Mouse (Mus musculus) lung, postnatal 0 days (tissue): ENCODE data around the gene Ncam1. TPM values are rescaled to one million over a fixed set of nuclear protein-coding genes. Genes with fewer than 3 reads are reported as not detected.

Experiments
- ATAC-seq: fragments of 200-750 bp; cut with Nextera tagmentation; 2 replicates; pipeline ENCODE4 v1.8.0; 2017; ENCODE audit warnings: moderate library complexity
- DNase-seq: peaks from one replicate; pipeline ENCODE4 v3.0.0-alpha.2; 2016; ENCODE audit warnings: low spot score
- H3K27ac ChIP-seq: fragments of 300-500 bp; sonication (generic); 2 replicates; pipeline ENCODE4 v1.5.1; 2014; ENCODE audit warnings: antibody characterized with exemption, mild to moderate bottlenecking, low read length, mixed read lengths
- H3K27me3 ChIP-seq: fragments of 300-500 bp; sonication (generic); replicated peaks from 2 replicates; pipeline ENCODE4 v1.6.1; 2014; ENCODE audit warnings: low read length, mixed read lengths; ENCODE audit not compliant: insufficient read depth
- H3K36me3 ChIP-seq: fragments of 300-500 bp; sonication (generic); 2 replicates; pipeline ENCODE4 v1.6.1; 2014; ENCODE audit warnings: low read length, mixed read lengths; ENCODE audit not compliant: insufficient read depth
- H3K4me1 ChIP-seq: fragments of 300-500 bp; sonication (generic); 2 replicates; pipeline ENCODE4 v1.6.1; 2014; ENCODE audit warnings: antibody characterized with exemption, low read depth, low read length, mixed read lengths; ENCODE audit not compliant: insufficient read depth
- H3K4me2 ChIP-seq: fragments of 300-500 bp; sonication (generic); replicated peaks from 2 replicates; pipeline ENCODE4 v1.6.1; 2014; ENCODE audit warnings: low read depth, mild to moderate bottlenecking, low read length, moderate library complexity, mixed read lengths
- H3K4me3 ChIP-seq: fragments of 300-500 bp; sonication (generic); 2 replicates; pipeline ENCODE4 v1.5.1; 2014; ENCODE audit warnings: low read depth, low read length
- H3K9ac ChIP-seq: fragments of 300-500 bp; sonication (generic); replicated peaks from 2 replicates; pipeline ENCODE4 v1.6.1; 2014; ENCODE audit warnings: low read depth, mild to moderate bottlenecking
- H3K9me3 ChIP-seq: fragments of 300-500 bp; sonication (generic); 2 replicates; pipeline ENCODE4 v1.6.1; 2016; ENCODE audit warnings: low read length, mixed read lengths
- CTCF ChIP-seq: IDR thresholded peaks from 2 replicates; pipeline ENCODE4 v1.5.1; 2016; ENCODE audit warnings: antibody characterized with exemption, mild to moderate bottlenecking
- EP300 ChIP-seq: IDR thresholded peaks from 2 replicates; pipeline ENCODE4 v1.6.1; 2016; ENCODE audit warnings: antibody characterized with exemption, mild to moderate bottlenecking, control low read depth
- WGBS: fragments of 180-500 bp; shearing (Covaris S2); extraction: QIAGEN DNeasy Blood & Tissue Kit; methylation state at CpG from one replicate; pipeline ENCODE4 v1.1.7; 2014; 5-methylcytosine and 5-hydroxymethylcytosine counted together
- polyA plus RNA-seq: library from polyadenylated mRNA; unstranded; fragments of >200 nt; fragmentation: Nextera tagmentation; extraction: Ambion mirVana; gene quantifications from 2 replicates; pipeline ENCODE4 v1.2.1, GENCODE M21; 2015

The Ncam1 gene
- polyA plus RNA-seq, 1 experiment from 2014 or later: 2.4 TPM

- 89% methylated on average over 9 of the region's 9 CpGs for WGBS
- H3K27ac ChIP-seq: no peak overlapping the region
- H3K36me3 ChIP-seq: no peaks in the 10 kb centered on the region
- no peaks in the 10 kb centered on the region for H3K27me3 ChIP-seq
- no peak overlapping the region for H3K4me2 ChIP-seq
- TF ChIP-seq CTCF: no peak
- TF ChIP-seq EP300: no peak
- no peaks in the 10 kb centered on the region for H3K4me1 ChIP-seq
- ATAC-seq (no peak), DNase-seq (no peak)
- no peak overlapping the region for H3K4me3 ChIP-seq
- no peaks in the 10 kb centered on the region for H3K9me3 ChIP-seq
- no peak overlapping the region for H3K9ac ChIP-seq
These were observed 274.8 kb downstream of the Ncam1 start for GRCm38 (mm10) chr9:49523881-49524280.

- TF ChIP-seq CTCF (no peak), EP300 (no peak)
- WGBS: 53% methylated on average over 2 of the region's 2 CpGs
- DNase-seq: no peak
These were observed 284.4 kb downstream of the Ncam1 start for GRCm38 (mm10) chr9:49514306-49514705.

DNA sequence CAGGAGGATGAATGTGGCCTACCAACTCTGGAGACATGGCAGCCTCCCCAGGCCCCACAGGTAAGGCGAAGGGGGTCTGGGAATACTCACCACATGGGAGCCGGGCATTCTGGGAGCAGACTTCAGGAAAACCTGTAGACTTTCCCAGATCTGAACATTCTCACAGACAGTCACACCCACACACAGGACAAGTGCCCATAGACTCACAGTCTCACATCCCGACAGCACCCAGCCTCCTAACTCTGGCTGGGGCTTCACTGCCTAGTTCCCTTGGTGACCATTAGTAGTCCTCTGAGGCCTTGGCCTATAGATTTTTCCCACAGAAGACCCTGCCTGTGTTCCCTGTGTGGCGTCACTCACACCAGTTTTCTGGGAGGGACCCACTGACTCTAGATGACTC, 288.1 kb downstream of the Ncam1 start:
- H3K9me3 ChIP-seq: no peaks in the 10 kb centered on the region
- no peak overlapping the region for H3K4me3 ChIP-seq
- H3K4me2 ChIP-seq: no peak overlapping the region
- 93% methylated on average over 4 of the region's 4 CpGs for WGBS
- H3K4me1 ChIP-seq: no peaks in the 10 kb centered on the region
- H3K9ac ChIP-seq: no peak overlapping the region
- H3K27me3 ChIP-seq: no peaks in the 10 kb centered on the region
- TF ChIP-seq EP300: no peak
- no peak for TF ChIP-seq CTCF
- ATAC-seq: no peak
- H3K27ac ChIP-seq: no peak overlapping the region
- DNase-seq: no peak
- H3K36me3 ChIP-seq: no peaks in the 10 kb centered on the region

More at GRCm38 (mm10) chr9:49514306-49514705, 284.4 kb downstream of the Ncam1 start:
- Histone ChIP-seq H3K4me2 (no peak overlapping the region), H3K9me3 (no peaks in the 10 kb centered on the region), H3K4me1 (no peaks in the 10 kb centered on the region), H3K27ac (no peak overlapping the region), H3K27me3 (no peaks in the 10 kb centered on the region), H3K36me3 (no peaks in the 10 kb centered on the region), H3K9ac (no peak overlapping the region), H3K4me3 (no peak overlapping the region)
- no peak for ATAC-seq

DNA sequence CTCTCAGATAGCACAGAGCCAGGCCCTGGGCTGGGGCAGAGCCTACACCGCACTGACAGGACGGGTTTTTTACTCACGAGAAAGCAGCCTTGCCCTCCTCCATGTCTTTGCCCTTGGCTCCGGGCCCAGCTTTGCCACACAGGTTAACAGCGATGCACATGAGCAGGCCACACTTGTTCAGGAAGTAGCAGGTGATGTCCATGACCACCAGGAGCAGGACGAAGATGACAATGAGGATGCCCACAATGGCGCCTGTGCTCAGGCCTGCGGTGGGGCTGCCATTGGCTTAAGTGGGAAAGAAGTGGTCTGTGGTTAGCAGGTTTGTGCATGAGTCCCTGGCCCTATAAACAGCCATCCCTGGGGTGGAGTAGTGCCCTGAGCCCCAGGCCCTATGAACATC, 289.1 kb downstream of the Ncam1 start:
- Histone ChIP-seq H3K4me2 (no peak overlapping the region), H3K27me3 (no peaks in the 10 kb centered on the region), H3K4me1 (no peaks in the 10 kb centered on the region), H3K9ac (no peak overlapping the region), H3K4me3 (no peak overlapping the region), H3K36me3 (no peaks in the 10 kb centered on the region), H3K27ac (no peak overlapping the region), H3K9me3 (no peaks in the 10 kb centered on the region)
- TF ChIP-seq EP300: no peak
- no peak for TF ChIP-seq CTCF
- DNase-seq (no peak), ATAC-seq (no peak)
- 94% methylated on average over 8 of the region's 8 CpGs for WGBS

DNA sequence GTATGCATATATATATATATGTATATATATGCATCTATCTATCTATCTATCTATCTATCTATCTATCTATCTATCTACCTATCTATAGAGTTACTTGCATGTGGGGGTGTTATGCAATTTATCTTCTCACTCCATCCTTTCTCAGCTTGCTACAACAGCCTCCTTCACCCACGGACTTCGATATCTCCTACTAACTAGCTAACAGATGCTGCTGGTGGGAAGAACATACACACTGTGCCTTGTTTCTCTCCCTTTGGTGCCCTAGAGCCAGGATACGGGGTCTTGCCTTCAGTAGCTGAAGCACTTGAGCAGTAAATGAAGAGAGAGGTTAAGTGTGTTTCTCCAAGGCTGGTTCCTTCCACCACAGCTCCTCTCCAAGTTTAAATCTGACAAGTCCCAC, 289.6 kb downstream of the Ncam1 start:
- Histone ChIP-seq H3K4me1 (no peaks in the 10 kb centered on the region), H3K4me3 (no peak overlapping the region), H3K4me2 (no peak overlapping the region), H3K9me3 (no peaks in the 10 kb centered on the region), H3K27me3 (no peaks in the 10 kb centered on the region), H3K9ac (no peak overlapping the region), H3K27ac (no peak overlapping the region), H3K36me3 (no peaks in the 10 kb centered on the region)
- 74% methylated on average over 3 of the region's 3 CpGs for WGBS
- ATAC-seq: no peak
- TF ChIP-seq EP300 (no peak), CTCF (no peak)
- DNase-seq: no peak

DNA sequence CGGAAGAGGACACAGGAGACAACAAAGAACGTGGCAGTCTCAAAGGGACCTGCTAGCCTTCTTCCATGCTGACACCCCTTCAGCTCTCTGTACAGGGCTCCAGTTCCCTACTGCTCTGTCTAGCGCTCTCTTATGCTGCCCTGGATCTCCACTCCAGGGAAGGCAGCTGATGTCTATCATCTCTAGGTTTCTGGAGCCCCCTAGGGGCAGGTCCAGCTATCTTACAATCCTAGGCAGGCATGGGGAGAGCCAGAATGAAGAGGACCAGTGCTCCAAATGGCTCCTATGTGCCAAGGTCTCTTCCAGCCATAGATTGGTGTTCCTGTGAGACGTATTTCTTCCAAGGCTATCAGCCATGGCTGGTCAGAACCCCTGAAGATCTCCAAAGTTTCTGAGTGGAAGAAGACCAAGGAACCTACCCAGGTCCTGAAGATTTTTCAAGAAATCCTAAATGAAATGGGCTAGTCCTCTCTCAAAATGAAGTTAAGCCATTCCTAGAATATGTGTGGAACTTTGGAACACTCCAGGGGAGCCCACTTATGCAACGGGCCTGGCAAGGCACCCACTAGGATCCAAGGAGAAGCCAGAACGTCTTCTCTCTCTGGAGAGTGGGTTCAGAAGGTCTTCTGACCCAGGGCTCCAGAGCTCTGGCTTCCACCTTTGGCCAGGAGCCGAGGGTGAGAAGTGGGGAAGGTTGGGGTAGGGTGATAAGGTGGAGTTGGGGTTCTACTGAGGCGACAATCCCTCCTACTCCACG, 290.7 kb downstream of the Ncam1 start:
- WGBS: 80% methylated on average over 9 of the region's 9 CpGs
- H3K27me3 ChIP-seq: no peaks in the 10 kb centered on the region
- H3K9ac ChIP-seq: no peak overlapping the region
- no peak overlapping the region for H3K4me3 ChIP-seq
- no peaks in the 10 kb centered on the region for H3K36me3 ChIP-seq
- no peaks in the 10 kb centered on the region for H3K9me3 ChIP-seq
- H3K4me1 ChIP-seq: no peaks in the 10 kb centered on the region
- ATAC-seq (no peak), DNase-seq (no peak)
- no peak overlapping the region for H3K27ac ChIP-seq
- TF ChIP-seq EP300 (no peak), CTCF (peak; percentile 42)
- no peak overlapping the region for H3K4me2 ChIP-seq

DNA sequence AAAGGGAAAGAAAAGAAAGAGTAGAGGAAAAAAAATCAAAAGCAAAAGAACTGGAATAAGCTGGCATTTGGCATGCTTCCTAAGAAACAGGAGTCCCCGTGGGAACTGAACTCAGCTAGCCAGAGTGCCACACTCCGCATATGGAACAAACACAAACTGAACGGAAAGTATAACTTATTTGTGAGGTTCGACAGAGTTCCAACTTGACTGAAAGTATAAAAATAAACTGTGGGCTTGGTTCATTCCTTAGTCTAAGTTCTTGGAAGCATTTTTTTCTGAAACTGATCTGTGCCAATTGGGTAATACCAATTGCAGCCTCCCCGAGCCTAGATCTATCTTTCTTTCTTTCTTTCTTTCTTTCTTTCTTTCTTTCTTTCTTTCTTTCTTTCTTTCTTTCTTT, 294.1 kb downstream of the Ncam1 start:
- TF ChIP-seq EP300 (no peak), CTCF (no peak)
- H3K36me3 ChIP-seq: no peaks in the 10 kb centered on the region
- H3K9me3 ChIP-seq: no peaks in the 10 kb centered on the region
- WGBS: 53% methylated on average over 5 of the region's 5 CpGs
- ATAC-seq: no peak
- H3K27me3 ChIP-seq: no peaks in the 10 kb centered on the region
- no peak overlapping the region for H3K9ac ChIP-seq
- H3K4me2 ChIP-seq: no peak overlapping the region
- H3K27ac ChIP-seq: no peak overlapping the region
- H3K4me3 ChIP-seq: no peak overlapping the region
- no peaks in the 10 kb centered on the region for H3K4me1 ChIP-seq
- peak; percentile 20 for DNase-seq
